Mouse (Mus musculus): ENCODE results near the gene Tube1.

DNA sequence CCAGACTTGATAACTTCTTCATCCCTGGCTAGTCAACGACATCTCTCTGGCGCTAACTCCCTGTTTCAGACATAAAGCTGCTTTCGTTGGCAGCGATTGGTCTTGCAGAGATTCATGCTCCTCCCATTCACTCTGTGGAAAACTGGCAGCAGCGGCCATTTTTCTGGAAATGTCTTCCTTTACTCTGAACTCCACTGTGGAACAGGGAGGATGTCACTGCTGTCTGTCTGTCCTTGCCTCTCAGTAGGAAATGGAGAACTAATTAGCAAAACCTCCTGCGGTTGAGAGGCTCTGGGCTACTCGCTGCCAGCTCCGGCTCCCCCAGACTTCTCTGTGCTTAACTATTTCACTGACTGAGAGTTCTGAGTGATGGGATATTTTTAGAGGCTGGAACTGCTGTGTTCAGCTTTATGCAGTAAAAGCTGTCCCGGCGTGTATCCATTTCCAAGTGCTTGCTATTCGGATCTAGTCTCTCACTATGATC is 31.9 kb downstream of the Tube1 start:
- TF ChIP-seq POLR2A (IDR thresholded peaks at IDR 0.05; ENCODE audit: low read depth, low read length), result 0 out of 2 replicates have a peak, but pooled peaks have one; percentile 27
- no peak for TF ChIP-seq CTCF (IDR thresholded peaks at IDR 0.05; ENCODE audit: borderline replicate concordance, insufficient read depth, low read length)

All from embryonic fibroblast, embryonic 13.5 days (primary cell).